Mouse (Mus musculus) testis, adult 2 months (tissue): ENCODE results near the gene Shank2.

ENCODE experiments used
- CTCF ChIP-seq: fragments of 200-500 bp; IDR thresholded peaks from 2 replicates; pipeline ENCODE4 v1.5.1; 2012; ENCODE audit warnings: low read depth, mild to moderate bottlenecking, inconsistent platforms, low read length, moderate library complexity; ENCODE audit not compliant: control insufficient read depth, insufficient read depth, insufficient replicate concordance
- POLR2A ChIP-seq: fragments of 200-500 bp; IDR thresholded peaks from 2 replicates; pipeline ENCODE4 v1.6.1; 2012; ENCODE audit warnings: low read depth, mild to moderate bottlenecking, inconsistent platforms, low read length, moderate library complexity; ENCODE audit not compliant: control insufficient read depth

DNA sequence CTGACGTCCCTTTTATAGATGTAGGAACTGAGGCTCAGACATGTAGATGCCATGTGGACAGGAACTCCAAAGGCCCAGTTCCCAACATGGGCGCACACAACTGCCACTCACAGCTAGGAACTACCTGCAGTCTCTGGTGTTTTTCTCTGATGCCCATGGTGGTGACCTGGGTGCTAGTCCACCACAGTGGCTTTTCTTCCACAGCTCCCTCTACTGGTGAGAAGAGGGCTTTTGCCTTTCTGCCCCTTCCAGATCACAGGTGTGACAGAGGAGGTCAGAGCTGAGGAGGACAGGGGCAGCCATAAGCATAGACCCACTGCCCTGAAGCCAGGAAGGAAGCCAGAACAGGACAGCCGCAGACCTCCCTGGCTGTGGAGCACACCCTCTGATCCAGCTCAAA lies 425.7 kb downstream of the Shank2 start:
- TF ChIP-seq CTCF (peak; percentile 33; the same call in 1 of the 2 replicates), POLR2A (no peak)
